Mouse (Mus musculus): ENCODE data around the gene Psmb9.
A peak's percentile ranks its signal among the peaks of the same experiment; 100 is the strongest.
"Not testable (repeated sequence)": the region's sequence is repeated elsewhere in the genome, so short reads cannot be mapped to it uniquely, and the experiment has no call there.

Psmb9 gene

DNA sequence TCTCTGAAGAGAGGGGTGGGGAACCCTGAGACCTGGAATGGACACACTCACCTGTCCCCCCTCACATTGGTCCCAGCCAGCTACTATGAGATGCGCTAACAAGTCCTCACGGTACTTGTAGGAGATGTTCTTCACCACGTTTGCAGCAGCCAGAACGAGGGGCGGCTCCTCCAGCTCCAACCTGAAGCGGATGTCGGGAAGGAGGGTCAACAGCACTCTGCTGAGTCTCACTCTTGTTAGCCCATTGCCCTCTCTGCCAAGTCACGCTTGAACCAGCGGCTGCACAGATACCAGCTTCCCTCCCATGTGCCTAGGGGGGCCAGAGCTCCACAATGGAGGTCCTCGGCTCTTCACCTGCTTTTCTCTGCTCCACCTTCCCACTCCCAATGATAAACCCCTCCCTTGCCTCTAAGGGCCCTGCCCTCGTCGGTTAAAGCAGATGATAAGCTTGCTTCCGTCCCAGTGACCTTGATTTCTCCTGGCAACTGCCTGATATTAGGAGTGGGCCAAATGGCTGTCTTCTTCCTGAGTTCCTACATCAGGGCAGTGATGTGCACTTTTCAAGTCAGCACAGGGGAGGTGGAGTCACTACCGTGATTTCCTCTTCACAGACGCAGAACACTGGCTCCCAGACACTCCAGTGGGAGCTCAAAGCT is 3.9 kb downstream of the Psmb9 start:
- DNase-seq (ENCODE audit: low spot score), result no peak

GRCm38 (mm10) chr17:34179913-34180859 is 7.4 kb downstream of the Psmb9 start:
- no peak for DNase-seq (ENCODE audit: low spot score)

- no peak for DNase-seq (ENCODE audit: low spot score)
These were observed 8.5 kb downstream of the Psmb9 start for GRCm38 (mm10) chr17:34179019-34179418.

GRCm38 (mm10) chr17:34177179-34177578 is 10.4 kb downstream of the Psmb9 start:
- no peak for DNase-seq (ENCODE audit: low spot score)

- DNase-seq (ENCODE audit: low spot score), result no peak
These were observed 13.5 kb downstream of the Psmb9 start for GRCm38 (mm10) chr17:34174075-34174474.

GRCm38 (mm10) chr17:34172528-34172927 is 15.0 kb downstream of the Psmb9 start:
- DNase-seq (ENCODE audit: low spot score), result no peak

DNA sequence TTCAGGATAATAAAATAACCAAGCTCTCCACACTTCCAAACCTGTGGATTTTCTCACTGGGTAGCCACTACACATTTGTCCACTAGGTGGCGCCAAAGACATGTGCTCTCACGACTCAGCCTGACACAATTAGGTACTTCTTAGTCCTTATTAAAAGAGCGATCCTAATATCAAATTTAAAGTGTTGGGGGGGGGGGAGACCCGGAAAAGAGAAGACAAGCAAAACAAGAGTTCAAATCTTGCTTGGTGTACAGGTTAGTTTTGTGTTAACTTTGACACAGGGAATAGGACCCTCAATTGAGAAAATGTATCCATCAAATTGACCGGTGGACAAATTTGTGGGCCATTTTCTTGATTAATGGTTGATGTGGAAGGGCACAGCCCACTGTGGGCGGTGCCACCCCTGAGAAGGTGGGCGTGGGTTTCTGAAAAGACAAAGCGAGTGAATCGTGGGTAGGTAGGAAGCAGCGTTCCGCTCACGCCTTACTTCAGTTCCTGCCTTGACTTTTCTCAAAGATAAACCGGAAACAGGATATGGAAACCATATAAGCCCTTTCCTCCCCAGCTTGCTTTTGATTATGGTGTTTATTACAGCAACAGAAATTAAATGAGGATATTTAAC is 16.6 kb downstream of the Psmb9 start:
- peak; percentile 81 for DNase-seq (ENCODE audit: low spot score)

- no peak for DNase-seq (ENCODE audit: low spot score)
These were observed 17.1 kb downstream of the Psmb9 start for GRCm38 (mm10) chr17:34170487-34170876.

DNA sequence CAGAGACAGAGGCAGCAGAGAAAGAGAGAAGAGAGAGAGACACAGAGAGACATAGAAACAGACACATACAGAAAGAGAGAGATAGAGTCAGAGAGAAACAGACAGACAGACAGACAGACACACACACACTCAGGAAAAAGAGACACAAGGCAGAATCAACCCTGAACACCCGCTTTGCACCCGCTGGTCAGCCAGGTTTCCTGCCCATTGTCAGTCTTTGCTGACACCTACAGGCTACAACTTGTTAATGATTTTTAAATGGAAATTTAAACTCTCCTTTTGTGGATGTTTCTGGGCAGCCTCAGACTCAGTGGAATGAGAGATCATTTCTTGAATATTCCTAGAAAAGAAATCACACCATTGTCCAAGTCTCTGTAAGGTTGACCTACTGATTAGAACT is 18.3 kb downstream of the Psmb9 start:
- no peak for DNase-seq (ENCODE audit: low spot score)

GRCm38 (mm10) chr17:34165033-34165730 is 22.4 kb downstream of the Psmb9 start:
- DNase-seq (ENCODE audit: low spot score), result no peak

- DNase-seq (ENCODE audit: low spot score), result no peak
These were observed 23.2 kb downstream of the Psmb9 start for GRCm38 (mm10) chr17:34164202-34164895.

GRCm38 (mm10) chr17:34155534-34155933 is 32.0 kb downstream of the Psmb9 start:
- no peak for DNase-seq (ENCODE audit: low spot score)

DNA sequence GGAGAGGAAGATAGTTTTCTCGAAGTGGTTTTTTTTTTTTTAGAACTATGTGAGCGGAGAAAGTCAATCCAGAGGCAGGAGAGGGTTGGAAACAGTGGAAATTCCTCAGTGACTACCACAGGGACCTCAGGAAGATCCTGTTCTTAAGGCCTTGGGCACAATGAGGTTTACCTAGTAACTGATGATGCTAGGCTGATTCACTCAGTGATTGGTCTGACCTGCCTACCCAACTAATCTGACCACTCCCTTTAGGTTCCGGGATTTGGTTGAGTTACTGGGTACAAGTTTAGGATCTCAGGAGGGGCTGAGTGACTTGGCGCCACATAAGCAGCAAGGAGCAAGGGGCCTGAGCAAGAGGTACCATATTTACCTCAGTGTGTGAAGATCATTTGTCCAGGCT is 34.6 kb downstream of the Psmb9 start, which contains the start of gene H2-DMb1:
Gene H2-DMb1 (plus strand): TSS at position 150 of the 400 bp plus-strand sequence.
- peak; percentile 34 for DNase-seq (ENCODE audit: low spot score)

- no peak for DNase-seq (ENCODE audit: low spot score)
These were observed 42.6 kb downstream of the Psmb9 start for GRCm38 (mm10) chr17:34144960-34145371.

DNA sequence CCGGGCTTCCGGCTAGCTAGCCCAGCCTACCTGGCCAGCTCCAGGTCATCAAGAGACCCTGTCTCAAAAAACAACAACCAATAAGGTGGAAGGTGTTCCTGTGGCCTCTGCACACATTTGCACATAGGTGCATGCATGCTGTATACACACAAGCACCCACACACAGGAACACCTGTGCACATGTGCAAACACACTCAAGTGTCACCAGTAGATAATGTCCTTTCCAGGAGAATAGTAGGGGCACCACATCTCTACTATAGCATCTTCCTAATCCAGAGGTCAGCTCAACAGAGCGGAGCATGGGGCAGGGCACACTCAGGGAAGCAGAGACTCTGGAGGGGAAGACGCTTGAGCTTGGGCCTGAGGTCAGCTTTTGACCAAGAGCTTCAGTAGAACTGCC is 43.3 kb downstream of the Psmb9 start:
- not testable (repeated sequence) for DNase-seq (ENCODE audit: low spot score)

DNA sequence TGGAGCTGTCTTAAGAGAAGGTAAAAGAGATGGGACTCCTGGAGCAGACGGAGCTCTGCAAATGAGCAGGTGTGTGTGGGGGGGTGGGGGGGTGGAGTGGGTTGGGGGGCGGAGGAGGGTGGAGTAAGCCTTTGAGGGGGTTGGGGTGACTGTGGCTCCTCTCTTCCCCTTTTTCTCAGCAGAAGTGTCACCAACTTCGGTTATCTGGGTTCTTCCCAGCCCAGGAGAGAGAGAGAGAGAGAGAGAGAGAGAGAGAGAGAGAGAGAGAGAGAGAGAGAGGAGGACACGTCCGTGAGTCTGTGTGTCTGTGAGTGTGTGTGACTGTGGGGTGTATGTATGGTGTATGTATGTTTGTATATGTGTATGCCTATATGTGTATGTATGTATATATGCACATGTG is 44.1 kb downstream of the Psmb9 start:
- DNase-seq (ENCODE audit: low spot score), result no peak

DNA sequence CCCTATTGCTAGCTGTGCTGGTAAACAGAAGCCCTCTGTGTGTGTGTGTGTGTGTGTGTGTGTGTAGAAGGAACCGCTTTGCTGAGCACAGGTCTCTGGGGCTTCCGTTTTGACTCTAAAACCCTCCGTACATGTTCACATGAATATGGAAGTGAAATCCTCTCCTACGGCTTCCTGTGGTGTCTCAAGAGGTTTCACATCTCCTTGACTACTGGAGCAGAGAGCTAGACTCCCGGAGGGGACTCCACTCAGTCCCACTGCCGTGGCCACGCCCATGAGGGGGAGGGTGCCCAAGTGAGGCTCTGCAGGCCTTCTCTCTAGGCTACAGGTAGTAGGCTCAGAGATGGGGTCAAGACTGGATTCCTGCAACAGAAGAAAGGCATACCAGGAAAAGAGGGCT is 44.5 kb downstream of the Psmb9 start, which contains the start of gene H2-DMb2:
Gene H2-DMb2 (plus strand): TSS at position 275 of the 400 bp plus-strand sequence.
- no peak for DNase-seq (ENCODE audit: low spot score)

DNA sequence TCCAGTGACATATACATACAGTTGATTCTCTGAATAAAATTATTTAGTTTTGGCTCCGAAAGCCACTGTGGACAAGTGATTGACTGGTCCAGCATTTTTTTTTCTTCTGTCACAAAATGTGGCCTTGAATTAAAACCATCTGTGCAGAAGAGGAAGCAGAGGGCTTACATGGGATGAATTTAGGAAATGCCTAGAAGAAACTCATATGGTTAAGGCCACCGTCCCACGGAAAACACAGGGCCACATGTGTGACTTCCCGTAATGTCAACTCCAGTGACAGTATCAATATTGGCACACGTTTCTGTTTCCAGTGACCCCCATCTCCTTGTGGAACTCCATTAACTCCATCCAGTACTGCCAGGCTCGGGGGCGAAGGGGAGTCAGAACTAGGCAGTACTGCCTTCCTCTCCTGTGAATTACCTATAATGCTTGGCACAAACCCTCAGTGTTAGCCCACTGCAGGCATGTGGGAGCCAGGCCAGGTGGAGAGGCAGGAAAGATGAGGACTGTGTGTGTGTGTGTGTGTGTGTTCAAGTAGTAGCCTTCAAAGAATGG is 45.0 kb downstream of the Psmb9 start:
- no peak for DNase-seq (ENCODE audit: low spot score)

- DNase-seq (ENCODE audit: low spot score), result no peak
These were observed 46.1 kb downstream of the Psmb9 start for GRCm38 (mm10) chr17:34141448-34141847.

DNA sequence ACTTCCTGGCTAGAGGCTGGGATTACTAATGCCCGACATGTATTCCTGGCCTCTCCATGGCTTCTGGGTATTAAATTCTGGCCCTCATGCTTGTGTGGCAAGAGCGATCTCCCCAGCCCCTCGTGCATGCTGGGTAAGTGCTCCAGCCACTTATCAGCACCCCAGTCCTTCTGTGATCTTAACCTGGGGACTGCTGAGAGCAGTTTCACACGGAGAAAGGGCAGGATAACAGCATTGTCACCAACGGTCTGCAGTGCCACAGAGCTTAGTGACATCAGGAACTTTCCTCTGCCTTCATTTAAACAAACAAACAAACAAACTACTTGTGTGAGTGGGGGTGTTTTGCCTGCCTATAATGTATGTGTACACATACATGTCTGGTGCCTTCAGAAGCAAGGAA is 47.3 kb downstream of the Psmb9 start:
- no peak for DNase-seq (ENCODE audit: low spot score)

- DNase-seq (ENCODE audit: low spot score), result no peak
These were observed 48.1 kb downstream of the Psmb9 start for GRCm38 (mm10) chr17:34139416-34139815.
